Mouse (Mus musculus) adrenal gland, adult 18-20 months (tissue): Measurements from ENCODE around the gene Prdm10. TPM values are rescaled to one million over a fixed set of nuclear protein-coding genes. Genes with fewer than 3 reads are reported as not detected.

Experiments used
- DNase-seq, 2 experiments: peaks; one replicate each; pipeline ENCODE4 v3.0.0; 2021 to 2022; ENCODE audit warnings: low spot score in 2 of 2
- total RNA-seq, 2 experiments: library from RNA; stranded (reverse); gene quantifications; 1 replicate in 1 of 2; 2 replicates in 1 of 2; pipeline ENCODE4 v1.2.3; 2021

Prdm10 gene
- total RNA-seq, 2 experiments from 2014 or later: 7.5 to 9.2 TPM

DNA sequence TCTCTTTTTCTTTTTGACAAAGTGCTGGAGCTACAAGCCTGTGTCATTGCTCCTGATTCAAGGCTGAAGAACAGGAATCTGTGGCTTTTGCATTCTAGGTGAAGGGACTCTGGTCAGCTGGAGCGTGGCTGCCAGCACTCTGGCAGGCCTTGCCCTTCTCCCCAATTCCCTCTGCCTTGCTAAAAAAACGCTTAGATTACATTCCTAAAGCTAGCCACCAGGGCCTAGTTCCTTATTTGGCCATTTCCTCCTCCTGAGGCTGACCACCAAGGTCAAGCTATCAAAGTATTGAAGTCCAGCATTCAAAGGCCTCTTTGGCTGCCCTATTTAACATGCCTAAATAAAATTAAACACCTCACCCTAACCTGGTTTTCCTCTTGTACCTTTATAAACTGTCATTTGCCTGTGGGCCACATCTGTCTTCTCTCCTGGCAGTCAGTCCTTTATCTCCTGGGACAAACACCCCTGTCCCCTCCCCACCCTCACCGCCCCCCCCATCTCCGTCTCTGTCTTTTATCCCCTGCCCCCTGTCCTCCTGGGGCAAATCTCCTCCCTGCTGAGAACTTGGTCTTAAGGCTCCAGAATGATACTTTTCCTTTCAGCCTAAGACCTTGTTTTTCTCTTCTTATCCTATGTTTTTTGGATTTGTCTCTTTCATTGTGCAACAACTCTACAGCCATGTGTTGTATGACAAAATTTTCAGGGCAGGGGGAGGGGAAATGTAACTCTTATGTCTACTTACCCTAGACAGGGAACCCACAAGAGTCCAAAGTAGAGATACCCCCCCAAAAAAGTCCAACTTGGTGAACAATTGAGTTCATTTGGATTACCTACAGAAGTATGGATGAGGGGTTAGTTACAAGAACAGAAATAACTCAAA, 17.9 kb upstream of the Prdm10 start:
- peak in 1 of 2 experiments; percentile 30 for DNase-seq

DNA sequence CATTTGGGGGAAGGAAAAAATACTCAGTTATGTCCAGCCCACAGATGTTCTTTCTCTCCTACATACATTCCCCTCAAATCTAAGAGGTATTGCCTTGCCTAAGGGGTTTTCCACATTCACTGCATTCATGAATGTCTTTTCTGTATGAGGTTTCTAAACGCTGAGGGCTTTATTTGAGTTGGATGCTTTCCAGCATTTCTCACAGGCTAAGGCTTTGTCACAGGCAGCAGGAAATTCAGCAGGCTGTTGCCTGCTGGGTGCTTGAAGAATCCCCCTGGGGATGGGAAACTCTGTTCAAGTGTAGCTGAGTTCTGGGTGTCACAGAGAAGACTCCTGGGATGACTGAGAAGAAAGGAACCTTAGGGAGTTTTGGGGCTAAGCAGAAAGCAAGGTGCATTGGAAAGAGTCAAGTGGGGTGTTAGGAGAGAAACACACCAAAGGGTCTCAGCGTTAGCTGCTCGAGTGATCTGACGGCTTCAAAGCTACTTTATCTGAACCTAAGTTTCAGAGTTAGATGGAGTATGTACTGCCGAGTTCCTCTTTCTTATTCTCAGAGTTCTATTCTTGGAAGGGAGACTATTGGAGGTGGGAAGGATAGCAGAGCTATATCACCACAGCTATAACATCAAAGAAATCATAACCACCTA, 14.2 kb upstream of the Prdm10 start:
- DNase-seq: no peak

DNA sequence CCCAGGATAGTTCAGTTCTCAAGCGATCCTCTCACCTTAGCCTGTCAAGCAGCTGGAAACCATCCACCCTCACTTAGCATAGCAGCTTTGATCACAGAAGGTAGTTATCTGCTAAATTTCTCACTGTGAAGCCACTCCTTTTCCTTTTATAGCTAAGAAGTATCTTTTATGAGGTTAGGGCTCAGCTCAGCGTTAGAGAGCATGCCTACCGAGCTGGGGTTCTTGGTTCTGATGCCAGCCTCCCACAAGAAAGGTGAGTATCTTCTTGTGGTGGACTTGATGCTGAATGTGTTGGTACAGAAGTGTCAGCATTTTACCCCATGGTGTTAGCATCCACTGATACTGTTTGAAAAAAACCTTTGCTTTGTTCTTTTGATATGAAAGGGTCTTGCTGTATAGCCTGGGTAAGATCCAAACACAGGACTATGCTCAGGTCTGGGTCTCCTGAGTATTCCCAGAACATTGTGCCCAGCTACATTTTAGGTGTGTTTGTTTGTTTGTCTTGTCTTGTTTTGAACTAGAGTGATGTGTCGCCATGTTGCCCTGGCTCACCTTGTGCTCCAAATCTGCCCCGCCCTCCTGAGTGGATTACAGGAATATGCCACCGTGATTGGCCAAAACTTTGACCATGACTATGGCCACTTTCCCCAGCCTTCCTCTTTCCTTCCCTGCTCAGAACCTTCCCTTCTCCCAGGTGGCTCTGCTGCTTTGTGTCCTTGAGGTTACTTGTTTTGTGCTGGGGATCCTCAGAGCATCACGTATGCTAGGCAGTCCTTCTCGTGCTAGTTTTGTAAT, 8.9 kb upstream of the Prdm10 start:
- no peak for DNase-seq

DNA sequence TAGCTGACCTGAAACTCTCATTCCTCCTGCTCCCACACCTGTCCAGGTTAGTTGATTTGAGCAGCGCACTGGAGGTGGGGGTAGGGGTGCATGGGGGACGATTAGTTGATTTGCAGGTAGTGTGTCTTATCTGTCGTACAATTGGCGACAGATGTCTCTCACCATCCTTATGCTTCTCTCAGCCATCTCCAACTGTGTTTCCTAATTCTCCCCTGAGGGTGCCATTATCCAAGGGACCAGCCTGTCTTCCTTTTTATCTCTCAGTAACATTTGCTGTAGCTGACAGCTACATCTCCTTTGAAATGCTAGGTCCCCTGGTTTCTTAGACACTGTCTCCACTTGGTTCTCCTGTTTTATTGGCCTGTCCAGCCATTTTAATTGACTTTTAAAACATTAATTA, 8.2 kb upstream of the Prdm10 start:
- DNase-seq: no peak

DNA sequence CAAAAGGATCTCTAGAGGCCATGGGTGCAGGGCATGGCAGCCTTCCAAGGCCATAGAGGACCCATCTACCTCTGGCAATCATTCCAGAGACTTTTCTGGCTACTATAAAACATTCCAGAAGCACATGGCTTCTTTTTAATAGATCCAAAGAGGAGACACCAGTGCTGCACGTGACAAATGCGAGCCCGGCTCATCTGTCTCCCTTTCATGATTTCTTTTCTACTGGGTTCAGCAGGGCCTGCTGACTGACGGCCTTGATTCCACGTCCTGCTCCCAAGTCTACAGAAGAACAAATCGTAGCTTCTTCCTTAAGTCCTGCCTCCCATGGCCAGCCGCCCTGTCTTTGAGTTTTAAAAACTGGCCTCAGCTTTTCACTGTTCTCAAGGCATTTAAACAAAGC, 1.7 kb upstream of the Prdm10 start:
- DNase-seq: peak in 1 of 2 experiments; percentile 30

DNA sequence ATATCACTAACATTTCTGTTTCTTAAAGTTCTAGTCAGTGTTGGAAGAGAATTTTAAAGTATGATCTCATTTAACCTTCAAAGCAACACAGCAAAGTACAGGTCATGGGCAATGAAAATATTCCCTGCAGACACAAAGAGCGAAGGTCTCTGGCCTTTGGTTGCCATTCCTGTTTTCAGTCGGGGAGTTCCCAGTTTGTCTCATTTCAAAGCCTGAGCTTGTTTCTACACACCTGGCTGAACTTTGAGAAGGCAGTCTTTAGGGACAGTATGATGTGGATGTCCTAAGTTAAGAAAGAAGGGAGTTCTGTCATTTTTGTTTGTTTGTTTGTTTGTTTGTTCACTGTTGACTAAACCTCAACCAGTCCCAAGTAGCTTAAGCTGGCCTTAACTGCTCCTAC, 1.0 kb upstream of the Prdm10 start:
- DNase-seq: no peak

DNA sequence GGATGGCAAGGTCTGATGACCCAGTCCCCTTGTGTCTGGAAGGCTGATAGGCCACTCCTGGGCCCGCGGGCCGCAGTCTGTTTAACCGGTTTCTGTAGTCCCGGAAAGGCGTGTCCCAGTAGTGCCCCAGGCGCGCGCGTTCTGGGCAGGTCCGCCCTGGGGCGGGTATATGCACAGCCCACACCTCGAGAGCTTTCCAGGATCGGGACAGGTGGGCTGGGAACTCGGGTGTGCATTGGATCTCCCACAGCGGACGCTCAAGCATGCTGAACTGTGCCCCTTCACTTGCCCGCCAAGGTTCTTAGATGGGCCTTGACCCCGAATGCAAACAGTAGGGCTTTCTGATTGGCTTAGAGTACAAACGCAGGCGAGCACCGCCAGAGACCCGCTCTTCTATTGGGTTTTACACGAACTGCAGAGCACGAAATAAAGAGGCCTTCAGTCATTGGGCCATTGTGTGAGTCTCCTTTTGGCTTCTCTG, 413 bp upstream of the Prdm10 start:
- peak; percentile 72 to 76 for DNase-seq

DNA sequence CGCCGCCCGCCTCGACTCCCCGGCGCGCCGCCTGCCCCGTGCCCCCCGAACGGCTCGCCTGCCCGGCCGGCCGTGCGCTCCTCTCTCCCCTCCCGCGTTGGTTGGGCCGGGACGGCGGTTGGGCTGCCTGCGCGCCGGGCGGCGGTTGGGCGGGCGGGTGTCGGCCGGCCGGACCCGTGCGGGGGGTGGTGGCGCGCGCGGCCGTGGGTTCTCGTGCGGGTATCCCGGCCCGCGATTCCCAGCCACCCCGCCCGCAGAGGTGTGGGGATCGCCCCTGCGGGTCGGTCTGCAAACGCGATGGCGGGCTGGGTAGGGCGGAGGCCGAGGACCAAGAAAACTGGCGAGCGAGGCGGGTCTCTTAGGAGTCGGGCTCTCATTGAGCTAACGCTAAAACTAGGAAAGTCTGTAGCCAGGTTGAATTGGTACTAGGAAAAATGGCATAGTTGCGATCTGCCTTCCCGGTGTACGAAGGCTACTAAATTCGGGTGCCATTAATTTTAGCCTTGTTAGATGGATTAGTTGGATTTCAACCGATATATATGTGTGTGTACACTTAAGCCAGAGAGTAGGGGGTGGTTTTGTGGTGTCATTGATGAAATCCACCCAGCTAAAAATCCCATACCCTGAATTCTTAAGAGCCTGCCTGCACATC, 799 bp downstream of the Prdm10 start:
- peak; percentile 78 to 83 for DNase-seq

DNA sequence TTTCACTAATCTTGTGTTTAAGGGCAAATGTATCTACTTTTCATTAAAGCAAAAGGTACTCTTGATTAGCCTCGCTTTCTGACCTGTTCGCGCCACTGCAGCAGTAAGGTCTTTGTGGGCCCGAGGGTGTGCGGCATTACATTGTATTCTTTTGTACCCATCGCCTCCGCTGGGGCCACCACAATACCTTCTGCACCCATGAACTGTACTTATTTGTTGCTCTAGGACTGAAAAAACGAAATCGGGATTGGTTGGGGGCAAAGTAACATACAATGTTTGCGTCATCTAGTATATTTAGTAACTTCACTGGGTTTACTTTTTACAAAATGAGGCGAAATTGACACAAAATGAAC, 1.3 kb downstream of the Prdm10 start:
- DNase-seq: no peak

DNA sequence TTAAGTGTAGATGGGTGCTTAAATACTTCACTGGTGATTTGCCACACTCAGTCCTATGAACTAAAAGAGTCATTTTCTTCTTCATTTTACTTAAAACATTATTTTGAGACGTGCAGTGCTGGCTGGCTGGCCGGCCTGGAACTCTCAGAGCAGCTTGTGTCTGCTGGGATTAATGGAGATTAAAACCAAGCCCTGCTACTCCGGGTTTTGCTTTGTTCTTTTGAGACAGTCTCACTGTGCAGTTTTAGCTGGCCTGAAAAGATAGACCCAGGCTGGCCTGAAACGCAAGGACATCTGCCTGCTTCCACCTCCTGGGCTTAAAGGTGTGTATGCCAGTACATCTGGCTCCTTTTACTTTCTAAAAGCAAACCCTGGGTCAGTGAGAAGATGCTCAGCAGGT, 2.2 kb downstream of the Prdm10 start:
- no peak for DNase-seq

DNA sequence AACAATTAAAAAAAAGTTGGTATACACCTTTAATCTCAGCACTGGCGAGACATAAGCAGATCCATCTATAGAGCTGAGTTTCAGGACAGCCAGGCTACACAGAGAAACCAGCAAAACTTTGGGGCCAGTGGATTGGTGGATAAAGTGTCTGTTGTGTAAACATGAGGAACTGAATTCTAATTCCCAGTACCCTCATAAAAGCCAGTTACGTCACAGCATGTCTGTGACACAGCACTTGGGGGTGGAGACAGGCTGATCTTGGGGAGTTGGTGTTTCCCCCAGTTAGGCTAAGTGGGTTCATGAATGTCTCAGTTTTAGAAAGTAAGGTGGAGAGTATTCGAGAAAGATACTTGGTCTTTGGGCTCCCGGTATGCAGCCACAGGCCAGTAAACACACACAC, 2.7 kb downstream of the Prdm10 start:
- DNase-seq: no peak

DNA sequence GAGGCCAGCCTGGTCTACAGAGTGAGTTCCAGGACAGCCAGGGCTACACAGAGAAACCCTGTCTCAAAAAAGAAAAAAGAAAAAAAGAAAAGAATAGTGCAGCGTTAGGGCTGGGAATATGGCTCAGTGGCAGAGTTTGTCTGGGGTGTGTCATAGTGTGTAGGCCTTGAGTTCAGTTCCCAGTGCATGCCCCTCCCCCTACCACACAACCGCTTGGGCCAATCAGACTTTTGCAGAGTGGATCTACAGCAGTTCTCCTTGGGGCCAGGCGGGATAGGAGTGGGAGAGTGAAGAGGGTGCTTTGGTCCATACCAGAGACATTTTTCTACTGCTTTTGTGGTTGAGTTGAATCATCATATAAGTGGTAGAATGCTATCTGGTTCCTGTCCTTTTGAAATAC, 3.6 kb downstream of the Prdm10 start:
- no peak for DNase-seq

DNA sequence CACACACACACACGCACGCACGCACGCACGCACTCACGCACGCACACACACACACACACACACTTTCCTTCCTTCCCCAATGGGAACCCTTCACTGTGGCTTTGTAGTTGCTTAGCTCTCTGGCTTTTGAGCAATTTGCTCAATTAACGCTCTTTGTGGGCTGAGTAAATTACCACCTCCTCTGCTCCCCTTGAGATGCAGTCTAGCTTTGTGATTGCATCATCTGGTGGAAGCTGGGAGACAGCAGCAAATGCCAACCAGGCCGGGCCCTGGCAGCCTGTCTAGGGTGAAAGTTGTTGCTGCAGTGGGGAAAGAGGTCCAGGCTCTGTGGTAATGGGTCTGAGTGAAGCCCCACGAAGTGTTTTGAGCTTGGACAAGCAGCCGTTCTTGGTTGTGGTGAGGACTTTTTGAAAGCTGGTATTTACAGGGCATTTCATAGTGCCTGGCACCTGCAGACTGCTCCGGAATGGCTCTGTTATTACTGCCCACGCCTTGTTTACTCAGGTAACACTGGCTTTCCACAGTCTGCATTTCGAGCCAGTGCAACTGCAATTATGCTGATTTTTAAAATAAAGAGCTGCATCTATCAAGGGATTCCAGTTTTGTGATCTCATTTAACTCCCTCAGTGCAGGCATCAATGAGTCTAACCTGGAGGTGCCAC, 10.0 kb downstream of the Prdm10 start:
- DNase-seq: no peak

DNA sequence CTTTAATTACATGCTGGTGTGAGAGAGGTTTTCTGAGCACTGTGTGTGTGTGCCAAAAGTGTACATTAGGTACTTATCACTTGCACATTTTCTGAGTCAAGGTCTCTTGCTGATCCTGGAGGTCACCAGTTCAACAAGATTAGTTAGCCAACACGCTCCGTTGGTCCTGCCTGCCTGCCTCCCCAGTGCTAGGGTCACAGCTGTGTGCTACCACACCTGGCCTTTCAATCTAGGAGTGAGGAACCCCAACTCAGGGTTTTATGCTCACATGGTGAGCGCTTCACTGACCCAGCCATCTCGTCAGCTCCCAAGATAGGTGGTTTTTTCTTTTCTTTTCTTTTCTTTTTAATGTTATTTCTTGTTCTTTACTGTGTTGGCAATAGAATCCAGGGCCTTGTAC, 11.6 kb downstream of the Prdm10 start:
- DNase-seq: no peak

DNA sequence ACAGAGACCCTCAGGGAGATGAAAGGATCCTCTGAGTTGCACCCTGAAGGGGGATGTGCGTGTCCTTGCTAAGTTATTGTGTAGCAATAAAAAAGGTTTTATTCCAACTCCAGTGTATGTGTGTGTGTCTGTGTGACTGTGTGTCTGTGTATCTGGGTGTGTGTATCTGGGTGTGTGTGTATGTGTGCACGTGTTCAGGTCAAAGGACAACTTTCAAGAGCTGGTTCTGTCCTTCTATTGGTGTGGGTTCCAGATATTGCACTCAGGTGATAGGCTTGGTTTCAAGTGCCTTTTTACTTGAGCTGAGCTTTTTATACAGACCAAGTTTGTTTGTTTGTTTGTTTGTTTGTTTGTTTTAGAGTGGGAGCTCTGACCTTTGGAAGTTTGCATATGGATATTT, 12.9 kb downstream of the Prdm10 start:
- no peak for DNase-seq

DNA sequence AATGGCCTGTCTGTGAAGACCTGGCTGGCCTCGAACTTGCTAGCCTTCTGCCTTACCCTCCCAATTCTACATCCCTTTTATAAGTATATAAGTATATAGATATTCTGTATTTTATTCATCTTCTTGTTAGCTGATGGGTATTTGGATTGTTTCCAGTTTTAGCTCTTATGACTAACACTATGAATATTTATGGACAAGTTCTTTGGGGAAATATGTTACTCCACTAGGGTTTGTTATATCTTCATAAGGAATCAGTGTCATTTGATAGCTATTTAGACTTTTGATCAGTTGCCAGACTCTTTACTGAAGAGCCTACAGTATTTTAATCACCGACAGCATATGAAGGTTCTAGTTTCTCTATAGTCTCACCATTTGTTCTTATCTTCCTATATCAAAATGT, 15.0 kb downstream of the Prdm10 start:
- DNase-seq: no peak

DNA sequence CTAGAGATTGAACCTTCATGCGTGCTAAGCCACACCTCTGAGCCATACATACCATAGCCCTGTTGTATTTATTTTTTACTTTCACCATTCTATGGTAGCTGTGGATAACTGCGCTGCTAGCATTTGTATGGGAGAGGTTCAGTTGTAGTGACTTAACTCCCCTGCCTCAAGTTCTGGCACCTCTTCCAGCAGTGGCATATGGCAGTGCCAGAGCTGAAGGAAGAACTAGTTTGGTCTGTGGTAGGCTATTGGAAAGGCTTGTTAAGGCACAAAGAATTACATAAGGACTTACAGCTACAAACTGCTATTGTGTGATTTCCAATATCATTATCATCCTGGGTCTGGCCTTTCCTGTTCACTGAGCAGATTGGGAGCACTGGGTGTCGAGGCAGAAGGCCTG, 16.0 kb downstream of the Prdm10 start:
- DNase-seq: no peak

DNA sequence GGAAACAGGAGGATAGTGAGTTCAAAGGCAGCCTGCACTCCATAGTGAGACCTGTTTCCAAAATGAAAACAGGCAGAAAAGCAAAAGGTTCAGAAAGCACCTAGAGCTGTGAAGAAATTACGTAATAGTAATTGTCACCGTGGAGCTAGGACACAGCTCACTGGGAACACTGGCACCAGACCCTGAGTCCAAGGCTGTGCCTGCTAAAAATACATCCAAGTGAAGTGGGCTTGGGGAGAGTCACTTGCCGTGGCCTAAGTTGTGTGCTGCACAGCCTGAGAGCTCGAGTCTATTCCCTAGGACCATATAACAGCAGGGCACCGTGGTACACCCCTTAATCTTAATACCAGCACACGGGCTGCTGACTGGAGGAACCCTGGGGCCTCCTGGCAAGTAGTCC, 18.4 kb downstream of the Prdm10 start:
- DNase-seq: no peak

DNA sequence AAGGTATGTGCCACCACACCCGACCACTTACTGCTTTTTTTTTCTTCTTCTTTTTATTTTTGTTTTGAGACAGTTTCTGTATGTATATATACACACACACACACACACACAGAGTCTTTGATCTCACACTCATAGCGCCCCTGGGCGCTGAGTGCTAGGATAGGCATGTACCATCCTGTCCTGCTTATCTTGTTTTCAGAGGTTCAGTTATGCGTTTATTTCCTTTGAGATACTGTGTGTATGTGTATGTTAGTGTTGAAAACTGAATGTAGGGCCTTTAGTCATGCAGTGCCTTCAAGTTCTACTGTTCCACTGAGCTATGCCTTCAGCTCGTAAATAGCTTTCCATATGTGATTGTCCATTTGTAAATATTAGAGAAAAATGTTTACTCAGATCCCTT, 20.2 kb downstream of the Prdm10 start:
- no peak for DNase-seq

DNA sequence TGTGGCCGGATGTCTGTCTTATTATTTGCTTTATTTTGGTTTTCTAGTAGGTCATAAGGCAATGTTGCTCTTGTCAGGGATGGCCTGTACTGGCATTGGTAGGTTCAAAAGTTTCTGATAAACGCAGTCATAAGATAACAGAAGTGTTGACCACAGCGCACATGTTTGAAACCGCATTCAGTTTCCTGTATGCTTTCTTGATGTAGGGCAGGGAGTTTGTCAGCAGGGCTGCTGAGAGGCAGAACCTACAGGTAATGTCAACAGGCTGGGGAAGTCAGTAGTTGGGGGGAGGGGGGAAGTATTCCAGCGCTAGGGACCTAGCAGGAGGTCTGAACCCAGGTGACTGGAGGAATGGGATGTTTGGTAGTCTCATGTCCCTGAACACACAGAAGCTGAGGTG, 20.8 kb downstream of the Prdm10 start:
- no peak for DNase-seq
